Mouse (Mus musculus): ENCODE measurements around the gene Dnajb4. TPM values are rescaled to one million over a fixed set of nuclear protein-coding genes. Genes with fewer than 3 reads are reported as not detected.
"Not testable (repeated sequence)": the region's sequence is repeated elsewhere in the genome, so short reads cannot be mapped to it uniquely, and the experiment has no call there.

The Dnajb4 gene
- polyA plus RNA-seq, 1 experiment from 2014 or later = 53.0 TPM

DNA sequence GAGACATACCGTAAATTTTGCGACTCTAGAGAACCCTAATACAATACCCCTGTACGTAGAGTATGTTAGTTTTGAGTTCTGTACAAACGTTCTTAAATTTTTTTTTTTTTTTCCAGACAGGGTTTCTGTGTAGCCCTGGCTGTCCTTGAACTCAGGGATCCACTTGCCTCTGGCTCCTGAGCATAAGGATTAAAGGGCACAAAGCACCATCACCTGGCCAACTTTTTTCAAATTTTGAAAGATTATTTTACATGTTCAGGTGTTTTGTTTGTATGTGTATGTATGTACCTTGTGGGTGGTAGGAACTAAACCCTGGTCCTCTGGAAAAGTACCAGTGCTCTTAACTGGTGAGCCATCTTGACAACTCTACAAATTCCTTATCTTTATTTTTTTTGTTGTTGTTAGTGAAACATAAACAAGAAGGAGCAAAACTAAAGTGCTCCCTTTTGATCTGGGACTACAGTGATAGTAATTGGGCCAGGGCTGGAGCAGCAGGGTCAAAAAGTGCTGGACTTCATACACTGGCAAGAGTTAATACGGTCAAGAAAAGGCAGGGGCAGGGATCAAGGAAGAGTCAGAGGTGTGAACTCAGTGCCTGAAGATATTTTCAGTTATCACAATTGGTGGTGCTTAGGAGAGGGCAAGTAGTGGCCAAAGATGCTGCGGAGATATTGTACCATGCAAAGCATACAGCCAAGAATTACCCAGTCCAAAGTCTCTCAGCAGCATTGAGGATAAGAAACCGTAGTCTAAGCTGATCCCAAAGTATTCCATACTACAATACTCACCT is 1.8 kb downstream of the Dnajb4 start:
- Histone ChIP-seq H3K9ac (0 out of 2 replicates have a peak overlapping the region, but pooled peaks have one; percentile 45), H3K27me3 (replicated peaks) (no peaks in the 10 kb centered on the region), H3K4me2 (peak overlapping the region; percentile 48), H3K4me3 (0 out of 2 replicates have a peak overlapping the region, but pooled peaks have one; percentile 9), H3K9me3 (replicated peaks) (no peaks in the 10 kb centered on the region), H3K27ac (ENCODE audit: poor library complexity, severe bottlenecking) (no peak overlapping the region), H3K36me3 (peaks cover 3% of the 10 kb centered on the region; the same call in 1 of the 2 replicates), H3K4me1 (replicated peaks) (peaks cover 22% of the 10 kb centered on the region)
- 88% methylated on average over 7 of the region's 7 CpGs for WGBS
- no peak for ATAC-seq (ENCODE audit: insufficient number of reproducible peaks, low FRiP score)

DNA sequence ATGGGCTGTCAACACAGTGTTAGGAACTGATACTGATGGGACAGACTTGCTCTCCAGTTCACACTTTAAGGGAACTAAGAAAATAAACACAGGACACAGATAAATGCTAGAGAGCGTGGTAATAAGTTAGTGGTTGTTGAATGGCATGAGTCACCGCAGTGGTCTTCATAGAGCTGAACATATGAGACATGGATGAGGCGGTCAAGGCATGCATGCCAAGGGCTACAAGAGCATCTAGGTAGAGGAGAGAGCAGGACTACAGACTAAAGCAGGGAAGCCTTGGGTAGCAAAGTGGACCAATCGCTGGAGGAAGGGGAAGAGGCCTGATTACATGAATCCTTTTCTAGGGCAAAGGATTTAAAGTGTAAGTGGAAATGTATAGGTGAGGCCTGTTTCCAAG is 2.9 kb downstream of the Dnajb4 start:
- H3K9me3 ChIP-seq (replicated peaks) = no peaks in the 10 kb centered on the region
- peaks cover 12% of the 10 kb centered on the region for H3K4me1 ChIP-seq (replicated peaks)
- no peak for ATAC-seq (ENCODE audit: insufficient number of reproducible peaks, low FRiP score)
- no peak overlapping the region for H3K9ac ChIP-seq
- H3K4me2 ChIP-seq = no peak overlapping the region
- no peaks in the 10 kb centered on the region for H3K27me3 ChIP-seq (replicated peaks)
- H3K36me3 ChIP-seq = no peaks in the 10 kb centered on the region
- WGBS = 91% methylated on average over 4 of the region's 4 CpGs
- H3K27ac ChIP-seq (ENCODE audit: poor library complexity, severe bottlenecking) = no peak overlapping the region
- no peak overlapping the region for H3K4me3 ChIP-seq

DNA sequence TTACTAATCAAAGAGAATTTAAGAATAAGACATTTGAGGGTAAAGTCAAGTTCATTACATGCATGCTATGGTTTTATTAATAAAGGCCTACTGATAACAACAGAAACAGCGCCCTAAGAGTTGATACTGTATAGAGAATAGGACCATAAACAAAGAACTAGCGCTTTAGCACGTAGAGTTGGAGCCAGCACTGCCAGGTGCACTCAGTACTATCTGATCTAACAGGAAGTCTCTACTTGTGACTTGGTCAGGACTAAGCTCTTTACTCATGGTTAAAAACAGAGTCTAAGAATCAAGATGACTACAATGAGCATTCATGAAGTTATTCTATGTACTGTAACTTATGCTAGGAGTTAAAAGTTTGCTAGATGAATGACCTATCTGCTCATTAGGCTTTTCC is 5.5 kb downstream of the Dnajb4 start:
- no peaks in the 10 kb centered on the region for H3K27me3 ChIP-seq (replicated peaks)
- 67% methylated on average over 3 of the region's 3 CpGs for WGBS
- no peak overlapping the region for H3K4me3 ChIP-seq
- H3K27ac ChIP-seq (ENCODE audit: poor library complexity, severe bottlenecking) = no peak overlapping the region
- H3K9me3 ChIP-seq (replicated peaks) = no peaks in the 10 kb centered on the region
- H3K4me1 ChIP-seq (replicated peaks) = peaks cover 7% of the 10 kb centered on the region
- ATAC-seq (ENCODE audit: insufficient number of reproducible peaks, low FRiP score) = no peak
- no peak overlapping the region for H3K9ac ChIP-seq
- no peaks in the 10 kb centered on the region for H3K36me3 ChIP-seq
- H3K4me2 ChIP-seq = no peak overlapping the region

DNA sequence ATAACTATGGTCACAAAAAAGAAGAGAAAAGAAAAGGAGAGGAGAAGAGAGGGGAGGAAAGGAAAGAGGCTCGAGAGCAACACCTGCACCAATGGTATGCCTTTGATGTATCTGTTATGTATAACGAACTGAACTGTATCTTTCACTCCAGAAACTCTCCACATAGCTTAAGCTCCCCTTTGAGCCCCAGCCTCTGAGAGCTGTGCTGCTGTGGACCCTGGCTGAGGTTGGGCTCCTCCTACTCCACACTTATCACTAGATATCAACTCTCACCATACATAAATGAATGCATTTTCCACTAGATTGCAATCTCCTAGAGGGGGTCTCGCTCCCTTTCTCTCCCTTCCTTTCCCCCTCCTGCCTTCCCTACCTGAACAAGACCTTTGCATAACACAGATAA is 6.1 kb downstream of the Dnajb4 start:
- H3K4me2 ChIP-seq = no peak overlapping the region
- H3K9me3 ChIP-seq (replicated peaks) = no peaks in the 10 kb centered on the region
- H3K27me3 ChIP-seq (replicated peaks) = no peaks in the 10 kb centered on the region
- H3K9ac ChIP-seq = no peak overlapping the region
- H3K4me1 ChIP-seq (replicated peaks) = peaks cover 7% of the 10 kb centered on the region
- ATAC-seq (ENCODE audit: insufficient number of reproducible peaks, low FRiP score) = no peak
- no peak overlapping the region for H3K27ac ChIP-seq (ENCODE audit: poor library complexity, severe bottlenecking)
- H3K36me3 ChIP-seq = no peaks in the 10 kb centered on the region
- WGBS = 53% methylated on average over 3 of the region's 3 CpGs
- H3K4me3 ChIP-seq = no peak overlapping the region

DNA sequence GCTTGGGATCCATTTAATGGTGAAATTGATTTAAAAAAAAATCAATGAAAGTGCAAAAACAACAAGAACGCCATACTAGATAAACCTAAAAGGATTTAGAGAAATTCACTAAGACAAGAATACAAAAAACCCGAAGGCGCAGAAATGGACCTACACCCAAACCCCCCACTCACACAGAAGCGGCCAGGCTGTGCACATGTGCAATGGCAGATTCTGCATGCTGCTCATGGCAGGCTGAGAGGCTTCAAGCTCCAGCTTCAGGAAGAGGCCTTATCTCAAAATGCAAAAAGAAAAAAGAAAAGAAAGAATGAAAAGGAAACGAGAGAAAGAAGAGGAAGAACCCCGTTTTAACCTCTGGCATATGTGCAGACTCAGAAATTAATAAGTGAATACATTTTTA is 6.7 kb downstream of the Dnajb4 start:
- ATAC-seq (ENCODE audit: insufficient number of reproducible peaks, low FRiP score) = no peak
- 69% methylated on average over 6 of the region's 6 CpGs for WGBS
- Histone ChIP-seq H3K4me2 (no peak overlapping the region), H3K9me3 (replicated peaks) (no peaks in the 10 kb centered on the region), H3K9ac (no peak overlapping the region), H3K36me3 (no peaks in the 10 kb centered on the region), H3K4me3 (no peak overlapping the region), H3K4me1 (replicated peaks) (peaks cover 4% of the 10 kb centered on the region), H3K27ac (ENCODE audit: poor library complexity, severe bottlenecking) (no peak overlapping the region), H3K27me3 (replicated peaks) (no peaks in the 10 kb centered on the region)

DNA sequence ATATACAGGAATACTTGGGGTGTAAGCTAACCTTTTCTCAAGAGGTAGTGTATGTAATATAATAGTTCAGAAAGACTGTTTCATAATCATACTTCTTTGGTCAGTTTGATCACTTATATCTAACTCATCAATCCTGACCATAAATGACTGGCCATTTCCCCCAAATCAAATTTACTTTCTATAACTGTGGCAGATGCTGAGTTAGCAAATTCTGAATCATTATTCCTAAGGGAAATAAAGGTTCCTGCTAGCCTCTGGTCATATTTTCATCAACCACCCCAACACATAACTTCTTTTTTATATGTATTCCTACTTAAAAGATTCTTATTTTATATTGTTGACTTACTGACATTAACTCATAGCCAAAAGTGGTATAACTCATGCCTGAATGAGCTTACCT is 7.2 kb downstream of the Dnajb4 start:
- H3K27me3 ChIP-seq (replicated peaks) = no peaks in the 10 kb centered on the region
- H3K27ac ChIP-seq (ENCODE audit: poor library complexity, severe bottlenecking) = no peak overlapping the region
- ATAC-seq (ENCODE audit: insufficient number of reproducible peaks, low FRiP score) = no peak
- no peak overlapping the region for H3K4me2 ChIP-seq
- H3K9me3 ChIP-seq (replicated peaks) = no peaks in the 10 kb centered on the region
- no peak overlapping the region for H3K4me3 ChIP-seq
- H3K9ac ChIP-seq = no peak overlapping the region
- H3K36me3 ChIP-seq = no peaks in the 10 kb centered on the region
- peaks cover 3% of the 10 kb centered on the region; the same call in 1 of the 2 replicates for H3K4me1 ChIP-seq (replicated peaks)

DNA sequence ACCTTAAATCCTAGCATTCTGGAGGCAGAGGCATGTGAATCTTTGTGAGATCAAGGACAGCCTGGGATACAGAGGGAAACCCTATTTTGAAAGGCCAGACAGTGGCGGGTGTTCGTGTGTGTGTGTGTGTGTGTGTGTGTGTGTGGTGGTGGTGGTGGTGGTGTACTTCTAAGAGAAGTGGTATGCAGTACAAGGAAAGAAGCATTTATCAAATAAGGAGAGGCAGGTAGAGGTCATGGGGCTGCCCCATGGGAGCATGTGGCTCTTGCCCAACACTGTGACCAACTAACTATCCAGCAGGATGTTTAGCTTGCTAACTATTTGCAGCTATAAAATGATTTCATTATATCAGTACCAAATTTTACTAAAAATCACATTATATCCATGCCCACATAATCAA is 8.5 kb downstream of the Dnajb4 start:
- no peaks in the 10 kb centered on the region for H3K36me3 ChIP-seq
- H3K27me3 ChIP-seq (replicated peaks) = no peaks in the 10 kb centered on the region
- no peak overlapping the region for H3K9ac ChIP-seq
- WGBS = 68% methylated on average over 2 of the region's 2 CpGs
- H3K4me1 ChIP-seq (replicated peaks) = peaks cover 3% of the 10 kb centered on the region; the same call in 1 of the 2 replicates
- H3K9me3 ChIP-seq (replicated peaks) = no peaks in the 10 kb centered on the region
- no peak for ATAC-seq (ENCODE audit: insufficient number of reproducible peaks, low FRiP score)
- no peak overlapping the region for H3K27ac ChIP-seq (ENCODE audit: poor library complexity, severe bottlenecking)
- no peak overlapping the region for H3K4me3 ChIP-seq
- no peak overlapping the region for H3K4me2 ChIP-seq

DNA sequence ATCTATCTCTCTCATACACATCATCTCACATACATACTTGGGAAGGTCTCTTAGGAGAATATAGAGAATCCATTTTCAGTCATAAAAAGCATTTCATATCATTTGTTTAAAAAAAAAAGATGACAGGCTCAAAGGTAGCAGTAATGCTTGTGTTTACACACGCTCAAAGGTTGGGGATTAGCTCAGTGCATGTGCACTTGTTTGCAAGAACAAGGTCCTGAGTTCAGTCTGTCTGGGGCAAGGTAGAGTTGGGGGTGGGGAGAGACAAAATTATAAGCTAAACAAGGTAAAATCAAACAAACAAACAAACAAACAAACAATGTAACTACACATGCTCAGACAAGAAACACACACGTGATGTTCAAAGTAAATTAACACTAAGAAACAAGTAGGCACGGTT is 8.9 kb downstream of the Dnajb4 start:
- H3K4me2 ChIP-seq = no peak overlapping the region
- H3K4me1 ChIP-seq (replicated peaks) = peaks cover 3% of the 10 kb centered on the region; the same call in 1 of the 2 replicates
- H3K27ac ChIP-seq (ENCODE audit: poor library complexity, severe bottlenecking) = no peak overlapping the region
- no peak overlapping the region for H3K4me3 ChIP-seq
- WGBS = 87% methylated on average over 3 of the region's 3 CpGs
- H3K9ac ChIP-seq = no peak overlapping the region
- H3K27me3 ChIP-seq (replicated peaks) = no peaks in the 10 kb centered on the region
- no peaks in the 10 kb centered on the region for H3K9me3 ChIP-seq (replicated peaks)
- no peaks in the 10 kb centered on the region for H3K36me3 ChIP-seq
- ATAC-seq (ENCODE audit: insufficient number of reproducible peaks, low FRiP score) = no peak

DNA sequence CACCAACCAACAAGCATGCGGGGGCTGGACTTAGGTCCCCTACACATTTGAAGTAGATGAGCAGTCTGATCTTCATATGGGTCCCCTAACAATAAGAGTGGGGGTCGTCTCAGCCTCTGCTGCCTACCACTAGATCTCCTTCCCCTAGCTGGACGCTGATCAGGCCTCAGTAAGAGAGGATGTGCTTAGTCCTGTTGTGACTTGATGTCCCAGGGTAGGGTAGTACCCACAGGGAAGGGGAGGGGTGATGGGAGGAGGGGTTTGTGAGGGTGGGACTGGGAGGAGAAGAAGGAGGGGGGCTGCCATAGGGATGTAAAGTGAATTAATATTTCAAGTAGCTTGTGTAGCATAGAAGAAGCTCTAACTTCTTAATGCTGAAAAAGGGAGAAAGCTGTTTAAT is 11.0 kb downstream of the Dnajb4 start:
- ATAC-seq (ENCODE audit: insufficient number of reproducible peaks, low FRiP score) = no peak
- no peaks in the 10 kb centered on the region for H3K27me3 ChIP-seq (replicated peaks)
- no peak overlapping the region for H3K4me2 ChIP-seq
- H3K4me1 ChIP-seq (replicated peaks) = peaks cover 2% of the 10 kb centered on the region; the same call in 1 of the 2 replicates
- 57% methylated on average over 3 of the region's 3 CpGs for WGBS
- H3K9ac ChIP-seq = no peak overlapping the region
- no peak overlapping the region for H3K27ac ChIP-seq (ENCODE audit: poor library complexity, severe bottlenecking)
- H3K9me3 ChIP-seq (replicated peaks) = no peaks in the 10 kb centered on the region
- H3K4me3 ChIP-seq = no peak overlapping the region
- H3K36me3 ChIP-seq = no peaks in the 10 kb centered on the region

DNA sequence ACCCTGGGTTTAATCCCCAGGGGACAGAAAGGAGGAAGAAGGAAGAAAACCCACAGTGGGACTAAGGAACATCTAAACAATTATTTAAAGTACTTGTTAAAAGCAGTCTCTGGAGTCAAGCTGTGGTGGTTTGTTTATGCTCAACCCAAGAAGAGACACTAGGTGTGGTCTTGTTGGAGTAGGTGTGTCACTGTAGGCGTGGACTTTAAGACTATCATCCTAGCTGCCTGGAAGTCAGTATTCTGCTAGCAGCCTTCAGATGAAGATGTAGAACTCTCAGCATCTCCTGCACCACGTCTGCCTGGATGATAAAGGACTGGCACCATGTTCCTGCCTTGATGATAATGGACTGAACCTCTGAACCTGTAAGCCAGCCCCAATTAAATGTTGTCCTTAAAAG is 12.9 kb downstream of the Dnajb4 start:
- WGBS = 20% methylated on average over 2 of the region's 2 CpGs
- H3K4me3 ChIP-seq; H3K27me3 ChIP-seq (replicated peaks); H3K36me3 ChIP-seq; H3K9me3 ChIP-seq (replicated peaks); H3K4me1 ChIP-seq (replicated peaks); H3K9ac ChIP-seq; H3K4me2 ChIP-seq: not testable (repeated sequence)
- H3K27ac ChIP-seq (ENCODE audit: poor library complexity, severe bottlenecking) = peak overlapping the region; percentile 60; the same call in 1 of the 2 replicates
- peak; percentile 70; the same call in 1 of the 2 replicates for ATAC-seq (ENCODE audit: insufficient number of reproducible peaks, low FRiP score)

DNA sequence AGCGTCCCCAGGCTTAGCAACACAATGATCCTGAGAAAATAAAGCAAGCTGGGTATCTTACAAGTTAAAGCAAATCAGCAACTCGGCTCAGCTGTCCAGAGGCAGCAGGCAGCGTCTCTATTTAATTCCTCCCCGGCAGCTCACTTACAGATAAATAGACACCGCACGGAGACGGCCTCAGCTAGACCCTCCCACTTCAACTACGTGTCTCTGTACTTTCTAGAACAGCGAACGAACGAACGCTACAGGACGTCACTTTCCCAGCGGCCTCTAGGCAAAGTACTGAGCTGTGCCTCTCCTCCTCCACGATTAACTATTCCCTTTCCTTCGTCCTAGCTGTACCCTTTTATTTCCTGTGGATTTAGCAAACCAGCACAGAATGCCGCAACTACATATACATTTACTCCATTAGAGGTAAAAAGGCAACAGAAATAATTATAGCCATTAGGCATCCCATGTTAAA is 16.4 kb downstream of the Dnajb4 start:
- Histone ChIP-seq H3K4me1 (replicated peaks) (peaks cover 12% of the 10 kb centered on the region), H3K9ac (peak overlapping the region; percentile 78), H3K36me3 (no peaks in the 10 kb centered on the region), H3K9me3 (replicated peaks) (no peaks in the 10 kb centered on the region), H3K4me3 (peak overlapping the region; percentile 70), H3K27ac (ENCODE audit: poor library complexity, severe bottlenecking) (peak overlapping the region; percentile 88), H3K4me2 (peak overlapping the region; percentile 44), H3K27me3 (replicated peaks) (no peaks in the 10 kb centered on the region)
- peak; percentile 95 for ATAC-seq (ENCODE audit: insufficient number of reproducible peaks, low FRiP score)
- under 1% methylated on average over 17 of the region's 17 CpGs for WGBS

Measured in heart, embryonic 12.5 days (tissue).